Mouse (Mus musculus) lung, embryonic 16.5 days (tissue): Measurements from ENCODE around the gene Cd5. TPM values are rescaled to one million over a fixed set of nuclear protein-coding genes. Genes with fewer than 3 reads are reported as not detected.

ENCODE experiments used
- ATAC-seq: fragments of 200-750 bp; cut with Nextera tagmentation; 2 replicates; pipeline ENCODE4 v1.8.0; 2017; ENCODE audit warnings: low read depth, mild to moderate bottlenecking, moderate library complexity
- H3K27ac ChIP-seq: fragments of 300-500 bp; sonication (generic); 2 replicates; pipeline ENCODE4 v1.5.1; 2014; ENCODE audit warnings: mild to moderate bottlenecking, control low read depth, low read length
- H3K27me3 ChIP-seq: fragments of 300-500 bp; sonication (generic); 2 replicates; pipeline ENCODE4 v1.6.1; 2014; ENCODE audit warnings: low read depth, low read length, mixed read lengths; ENCODE audit not compliant: control insufficient read depth, insufficient read depth
- H3K36me3 ChIP-seq: fragments of 300-500 bp; sonication (generic); 2 replicates; pipeline ENCODE4 v1.6.1; 2014; ENCODE audit warnings: low read length; ENCODE audit not compliant: control insufficient read depth, insufficient read depth
- H3K4me1 ChIP-seq: fragments of 300-500 bp; sonication (generic); replicated peaks from 2 replicates; pipeline ENCODE4 v1.6.1; 2014; ENCODE audit warnings: low read length, mixed read lengths; ENCODE audit not compliant: control insufficient read depth, insufficient read depth
- H3K4me2 ChIP-seq: fragments of 300-500 bp; sonication (generic); 2 replicates; pipeline ENCODE4 v1.6.1; 2014; ENCODE audit warnings: low read depth, low read length, control low read depth
- H3K4me3 ChIP-seq: fragments of 300-500 bp; sonication (generic); 2 replicates; pipeline ENCODE4 v1.5.1; 2014; ENCODE audit warnings: mild to moderate bottlenecking, low read length, control low read depth
- H3K9ac ChIP-seq: fragments of 300-500 bp; sonication (generic); 2 replicates; pipeline ENCODE4 v1.6.1; 2014; ENCODE audit warnings: low read length, control low read depth
- H3K9me3 ChIP-seq: fragments of 300-500 bp; sonication (generic); 2 replicates; pipeline ENCODE4 v1.6.1; 2016; ENCODE audit warnings: low read length; ENCODE audit not compliant: control insufficient read depth
- WGBS: fragments of 180-500 bp; shearing (Covaris S2); extraction: QIAGEN DNeasy Blood & Tissue Kit; methylation state at CpG from one replicate; pipeline ENCODE4 v1.1.7; 2014; 5-methylcytosine and 5-hydroxymethylcytosine counted together
- polyA plus RNA-seq: library from polyadenylated mRNA; unstranded; fragments of >200 nt; fragmentation: Nextera tagmentation; extraction: Ambion mirVana; gene quantifications from 2 replicates; pipeline ENCODE4 v1.2.1, GENCODE M21; 2015

Gene Cd5
- polyA plus RNA-seq, 1 experiment from 2014 or later, result 0.87 TPM

DNA sequence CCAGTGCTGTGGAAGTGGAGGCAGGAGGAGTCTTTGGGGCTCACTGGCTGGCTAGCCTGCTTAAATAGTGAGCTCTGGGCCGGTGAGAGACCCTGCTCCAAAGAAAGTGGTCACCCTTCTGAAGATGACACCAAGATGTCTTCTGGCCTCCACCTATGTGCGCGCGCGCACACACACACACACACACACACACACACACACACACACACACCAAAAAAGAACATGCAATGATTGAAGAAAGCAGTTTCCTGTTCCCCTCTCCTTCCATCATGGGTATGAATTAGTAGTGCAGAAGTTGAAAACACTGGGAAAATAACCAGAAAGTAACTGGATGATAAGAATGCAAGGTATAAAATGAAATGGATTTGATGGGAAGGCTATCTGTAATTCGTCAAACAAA lies 35.3 kb upstream of the Cd5 start:
- no peaks in the 10 kb centered on the region for H3K4me1 ChIP-seq
- no peak overlapping the region for H3K27ac ChIP-seq
- no peak overlapping the region for H3K4me3 ChIP-seq
- H3K9ac ChIP-seq, result no peak overlapping the region
- no peaks in the 10 kb centered on the region for H3K27me3 ChIP-seq
- no peaks in the 10 kb centered on the region for H3K9me3 ChIP-seq
- ATAC-seq, result no peak
- no peaks in the 10 kb centered on the region for H3K36me3 ChIP-seq
- 93% methylated on average over 6 of the region's 6 CpGs for WGBS
- no peak overlapping the region for H3K4me2 ChIP-seq

DNA sequence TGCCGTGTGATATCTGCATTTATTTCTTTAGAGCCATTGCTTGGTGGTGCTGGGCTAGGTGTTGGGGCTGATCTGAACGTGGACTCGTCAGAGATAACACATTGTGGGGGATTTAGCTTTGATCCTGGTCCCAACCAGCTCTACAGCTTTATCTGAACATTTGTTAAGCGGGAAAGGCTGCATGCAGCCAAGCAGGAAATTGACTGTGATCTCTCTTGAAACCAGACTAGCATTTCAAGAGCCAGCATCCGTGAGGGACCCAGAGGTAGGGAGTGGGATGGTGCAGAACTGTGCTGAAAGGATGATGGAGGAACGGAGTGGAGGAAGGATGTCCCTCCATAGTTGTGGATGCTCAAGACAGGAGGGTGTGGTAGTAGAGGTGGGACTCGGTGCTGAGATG lies 34.6 kb upstream of the Cd5 start:
- 58% methylated on average over 7 of the region's 7 CpGs for WGBS

DNA sequence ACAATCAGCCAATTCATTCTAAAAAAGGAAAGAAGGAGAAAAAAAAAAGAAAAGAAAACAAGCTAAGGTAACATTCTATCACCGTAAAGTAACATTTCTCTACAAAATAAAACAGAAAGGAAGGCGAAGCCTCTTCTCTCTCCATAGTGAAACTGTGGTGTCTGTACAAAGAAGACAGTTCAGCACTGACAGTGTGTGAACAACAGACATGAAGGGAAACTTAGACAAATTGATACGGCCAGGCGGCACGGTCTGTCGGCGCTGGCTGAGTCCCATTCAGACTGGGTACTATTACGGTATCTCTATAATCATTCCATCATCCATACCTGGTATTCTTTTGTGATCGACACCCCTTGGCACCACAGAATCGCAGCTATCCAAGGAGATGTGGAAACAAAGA lies 34.1 kb upstream of the Cd5 start:
- WGBS, result 92% methylated on average over 10 of the region's 10 CpGs
- no peak overlapping the region for H3K4me2 ChIP-seq
- no peak for ATAC-seq
- H3K4me3 ChIP-seq, result no peak overlapping the region
- no peak overlapping the region for H3K27ac ChIP-seq
- no peak overlapping the region for H3K9ac ChIP-seq
- no peaks in the 10 kb centered on the region for H3K4me1 ChIP-seq
- H3K9me3 ChIP-seq, result no peaks in the 10 kb centered on the region
- H3K36me3 ChIP-seq, result no peaks in the 10 kb centered on the region
- no peaks in the 10 kb centered on the region for H3K27me3 ChIP-seq

More for the DNA sequence above, 34.6 kb upstream of the Cd5 start:
- no peaks in the 10 kb centered on the region for H3K4me1 ChIP-seq
- H3K9ac ChIP-seq, result no peak overlapping the region
- no peaks in the 10 kb centered on the region for H3K9me3 ChIP-seq
- no peak for ATAC-seq
- no peaks in the 10 kb centered on the region for H3K36me3 ChIP-seq
- H3K4me3 ChIP-seq, result no peak overlapping the region
- H3K27me3 ChIP-seq, result no peaks in the 10 kb centered on the region
- H3K4me2 ChIP-seq, result no peak overlapping the region
- H3K27ac ChIP-seq, result no peak overlapping the region

DNA sequence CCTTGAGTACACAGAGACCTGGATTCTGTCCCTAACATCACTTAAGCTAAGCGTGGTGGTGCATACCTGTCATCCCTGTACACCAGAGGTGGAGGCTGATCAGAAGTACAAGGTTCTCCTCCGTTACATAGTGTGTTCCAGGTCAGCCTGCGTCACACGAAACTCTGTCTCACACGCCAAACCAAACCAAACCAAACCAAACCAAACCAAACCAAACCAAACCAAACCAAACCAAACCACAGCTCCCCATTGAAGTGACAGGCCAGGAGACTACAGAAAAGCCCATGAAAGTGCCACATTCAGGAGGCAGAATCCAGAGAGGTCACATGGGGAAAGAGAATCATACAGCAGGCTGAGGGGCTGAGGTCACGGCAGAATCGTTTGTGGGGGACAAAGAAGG lies 33.2 kb upstream of the Cd5 start:
- no peak overlapping the region for H3K9ac ChIP-seq
- no peak overlapping the region for H3K4me3 ChIP-seq
- H3K36me3 ChIP-seq, result no peaks in the 10 kb centered on the region
- H3K4me2 ChIP-seq, result no peak overlapping the region
- H3K4me1 ChIP-seq, result no peaks in the 10 kb centered on the region
- 57% methylated on average over 7 of the region's 7 CpGs for WGBS
- no peak for ATAC-seq
- no peaks in the 10 kb centered on the region for H3K9me3 ChIP-seq
- H3K27me3 ChIP-seq, result no peaks in the 10 kb centered on the region
- no peak overlapping the region for H3K27ac ChIP-seq

DNA sequence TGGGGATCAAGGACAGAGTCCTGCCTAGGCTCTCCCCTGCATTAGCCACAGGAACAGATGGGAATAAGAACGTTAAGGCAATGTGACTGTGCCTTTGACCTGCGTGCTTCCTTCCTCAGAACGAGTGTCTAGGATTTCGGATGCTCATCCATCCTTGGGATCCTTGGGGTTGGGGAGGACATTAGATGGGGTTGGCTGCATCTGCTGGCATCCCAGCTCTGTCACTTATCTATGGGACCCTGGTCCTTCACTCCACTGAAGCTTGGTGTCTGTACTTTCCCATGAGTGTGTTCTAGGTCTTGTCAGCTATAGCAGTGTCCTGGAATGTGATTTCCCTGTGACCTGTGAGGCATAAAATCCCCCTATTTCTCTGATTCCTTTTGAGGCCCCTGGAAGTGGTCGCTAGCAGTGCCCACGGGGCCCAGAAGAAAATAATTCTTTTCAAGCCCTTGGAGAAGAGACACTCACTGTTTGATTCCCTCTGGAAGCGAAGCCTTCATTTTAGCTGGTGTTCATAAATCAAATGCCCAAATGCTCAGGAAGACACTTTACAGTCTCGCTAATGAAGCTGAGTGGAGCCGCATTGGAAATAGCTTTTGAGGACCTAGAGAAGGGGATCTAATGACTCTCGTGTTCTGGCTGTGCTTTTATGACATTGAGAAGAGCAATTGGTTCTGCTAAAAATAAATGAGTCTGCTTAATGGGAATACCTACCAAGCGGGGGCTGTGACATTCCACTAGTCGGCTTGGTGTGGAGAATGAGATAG lies 30.8 kb upstream of the Cd5 start:
- WGBS, result 65% methylated on average over 12 of the region's 12 CpGs
- H3K27ac ChIP-seq, result no peak overlapping the region
- ATAC-seq, result no peak
- no peak overlapping the region for H3K4me2 ChIP-seq
- no peak overlapping the region for H3K4me3 ChIP-seq
- no peaks in the 10 kb centered on the region for H3K4me1 ChIP-seq
- H3K9me3 ChIP-seq, result no peaks in the 10 kb centered on the region
- H3K9ac ChIP-seq, result no peak overlapping the region
- H3K27me3 ChIP-seq, result no peaks in the 10 kb centered on the region
- H3K36me3 ChIP-seq, result no peaks in the 10 kb centered on the region

DNA sequence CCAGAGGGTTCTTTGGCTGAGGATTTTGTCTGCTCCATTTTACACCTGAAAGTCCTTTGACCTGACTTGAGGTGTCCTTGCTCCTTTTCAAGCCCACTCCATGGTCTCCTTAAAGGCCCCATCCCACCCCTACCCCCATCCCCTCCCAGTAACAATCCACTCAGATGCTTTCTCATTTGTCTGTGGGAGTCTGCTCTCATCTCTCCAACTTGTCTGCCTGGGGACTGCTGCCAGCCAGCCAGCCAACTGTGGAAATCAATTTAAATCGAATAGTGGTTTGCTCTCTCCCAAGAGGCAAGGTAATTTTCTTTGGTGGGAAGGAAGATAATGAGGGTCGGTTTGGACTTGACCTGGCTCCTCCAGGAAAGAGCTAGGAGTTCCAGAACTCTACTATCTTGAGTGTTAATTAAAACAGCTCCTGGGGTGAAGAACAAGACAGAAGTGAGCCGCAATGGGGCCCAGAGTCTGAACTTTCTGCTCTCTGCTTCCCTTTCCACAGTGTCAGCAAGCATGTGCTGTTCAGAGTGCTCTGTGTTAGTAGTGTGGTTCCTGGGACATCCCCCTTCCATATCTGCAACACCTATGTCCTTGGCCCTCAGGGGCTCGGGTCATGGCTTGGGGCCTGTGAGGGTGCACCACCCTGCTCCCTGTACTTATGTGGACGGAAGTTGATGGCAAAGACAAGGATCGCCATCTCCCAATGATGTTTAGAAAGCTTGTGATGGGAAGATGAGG lies 30.1 kb upstream of the Cd5 start:
- Histone ChIP-seq H3K4me1 (no peaks in the 10 kb centered on the region), H3K4me2 (no peak overlapping the region), H3K9me3 (no peaks in the 10 kb centered on the region), H3K9ac (no peak overlapping the region), H3K36me3 (no peaks in the 10 kb centered on the region), H3K27ac (no peak overlapping the region), H3K4me3 (no peak overlapping the region), H3K27me3 (no peaks in the 10 kb centered on the region)
- 73% methylated on average over 6 of the region's 6 CpGs for WGBS
- ATAC-seq, result no peak

DNA sequence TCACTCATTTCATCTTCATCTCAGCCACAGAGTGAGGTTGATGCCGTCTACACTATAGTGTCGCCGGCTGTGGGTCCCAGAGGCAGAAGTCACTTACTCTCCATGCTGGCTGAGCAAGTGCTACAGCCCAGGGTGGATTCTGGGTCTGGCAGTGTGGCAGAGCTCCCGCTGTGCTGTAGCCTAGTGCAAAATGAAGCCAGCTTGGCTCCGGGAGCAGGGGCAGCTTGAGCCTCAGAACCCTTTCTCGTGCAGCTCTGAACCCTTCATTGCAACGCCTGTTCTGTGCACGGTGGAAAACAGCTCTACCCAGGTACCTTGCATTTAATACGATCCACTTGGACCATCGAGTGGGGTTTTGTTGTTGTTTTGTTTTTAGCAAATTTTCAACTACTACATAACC lies 28.8 kb upstream of the Cd5 start:
- ATAC-seq, result no peak
- no peak overlapping the region for H3K9ac ChIP-seq
- no peaks in the 10 kb centered on the region for H3K27me3 ChIP-seq
- no peak overlapping the region for H3K27ac ChIP-seq
- H3K36me3 ChIP-seq, result no peaks in the 10 kb centered on the region
- H3K4me3 ChIP-seq, result no peak overlapping the region
- no peaks in the 10 kb centered on the region for H3K9me3 ChIP-seq
- no peak overlapping the region for H3K4me2 ChIP-seq
- WGBS, result 85% methylated on average over 10 of the region's 10 CpGs
- H3K4me1 ChIP-seq, result no peaks in the 10 kb centered on the region

DNA sequence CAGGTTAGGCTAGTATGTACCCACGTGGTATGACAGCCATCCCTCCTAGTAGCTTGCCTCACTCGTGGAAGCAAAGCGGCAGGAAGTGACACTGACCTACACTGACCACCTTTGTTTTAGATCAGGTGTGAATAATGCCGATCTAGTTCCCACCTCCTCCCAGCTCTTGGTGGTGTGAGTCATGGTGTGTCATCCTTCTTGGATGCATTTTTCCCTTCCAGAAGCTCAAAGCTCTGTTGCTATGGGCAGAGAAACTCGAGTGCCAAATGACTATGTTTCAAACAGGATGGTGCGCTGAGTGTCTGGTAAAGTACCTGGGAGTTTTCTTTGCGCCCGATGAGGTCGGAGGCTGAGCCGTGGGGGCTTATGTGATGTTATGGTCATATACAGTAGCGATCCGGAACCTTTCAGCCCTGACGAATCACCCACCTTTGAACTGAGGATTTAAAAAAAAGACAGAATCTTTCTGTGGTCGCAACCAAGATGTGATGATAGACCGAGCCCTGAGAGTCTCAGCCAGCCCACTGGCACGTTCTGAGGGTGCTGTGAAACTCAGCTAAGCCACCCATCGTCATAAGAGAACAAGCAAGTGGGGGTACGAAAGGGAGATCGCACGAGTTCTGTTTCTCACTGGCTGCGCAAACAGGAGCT lies 24.7 kb upstream of the Cd5 start:
- Histone ChIP-seq H3K4me3 (no peak overlapping the region), H3K27ac (no peak overlapping the region), H3K4me2 (no peak overlapping the region), H3K27me3 (no peaks in the 10 kb centered on the region), H3K4me1 (peaks cover 9% of the 10 kb centered on the region), H3K36me3 (no peaks in the 10 kb centered on the region), H3K9me3 (no peaks in the 10 kb centered on the region), H3K9ac (no peak overlapping the region)
- 62% methylated on average over 21 of the region's 21 CpGs for WGBS
- ATAC-seq, result no peak

DNA sequence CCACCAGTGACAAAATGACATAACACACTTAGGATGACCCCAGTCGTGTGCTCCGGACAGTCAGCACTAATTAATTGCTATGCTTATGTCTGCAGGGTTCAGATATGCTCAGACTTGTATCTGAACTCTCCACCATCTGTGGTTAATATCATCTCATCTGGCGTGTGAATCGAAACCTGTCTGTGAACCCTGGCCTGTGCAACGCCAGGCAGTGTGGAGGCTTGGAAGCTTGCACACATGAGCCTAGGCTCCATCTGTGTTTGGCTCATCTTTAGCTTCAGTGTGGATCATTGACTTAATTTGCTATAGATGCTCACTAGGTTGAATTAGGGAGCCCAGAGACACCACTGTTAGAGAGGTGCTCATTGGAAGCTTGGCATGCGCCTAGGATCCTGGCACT lies 23.7 kb upstream of the Cd5 start:
- Histone ChIP-seq H3K4me3 (no peak overlapping the region), H3K9me3 (no peaks in the 10 kb centered on the region), H3K4me1 (peaks cover 13% of the 10 kb centered on the region), H3K27ac (no peak overlapping the region), H3K4me2 (no peak overlapping the region), H3K9ac (no peak overlapping the region), H3K27me3 (no peaks in the 10 kb centered on the region), H3K36me3 (no peaks in the 10 kb centered on the region)
- ATAC-seq, result no peak
- WGBS, result 64% methylated on average over 6 of the region's 6 CpGs
